Mouse (Mus musculus): ENCODE data around the gene Strada.

- TF ChIP-seq CTCF (IDR thresholded peaks at IDR 0.05; ENCODE audit: low read depth, low read length) (no peak), POLR2A (IDR thresholded peaks at IDR 0.05; ENCODE audit: borderline replicate concordance, low read depth, low read length) (no peak)
Measured at GRCm38 (mm10) chr11:106162237-106162636, 39.7 kb downstream of the Strada start.
